Mouse (Mus musculus): ENCODE measurements around the gene Fgfr2. TPM values are rescaled to one million over a fixed set of nuclear protein-coding genes. Genes with fewer than 3 reads are reported as not detected.

The Fgfr2 gene
- polyA plus RNA-seq, 1 experiment, result 52.3 TPM

- no peak for DNase-seq (ENCODE audit: low read depth)
- TF ChIP-seq POLR2A (IDR thresholded peaks at IDR 0.05; ENCODE audit: borderline replicate concordance, extremely low read depth, insufficient read depth, insufficient read length, poor library complexity, severe bottlenecking) (no peak), CTCF (IDR thresholded peaks at IDR 0.05; ENCODE audit: borderline replicate concordance, extremely low read depth, insufficient read depth, insufficient read length) (no peak)
Observed at GRCm38 (mm10) chr7:130201020-130201419, 2922.1 kb downstream of the Fgfr2 start.

GRCm38 (mm10) chr7:130199951-130200350 is 2923.2 kb downstream of the Fgfr2 start:
- no peak for DNase-seq (ENCODE audit: low read depth)

GRCm38 (mm10) chr7:130199317-130199716 is 2923.8 kb downstream of the Fgfr2 start:
- no peak for TF ChIP-seq POLR2A (IDR thresholded peaks at IDR 0.05; ENCODE audit: borderline replicate concordance, extremely low read depth, insufficient read depth, insufficient read length, poor library complexity, severe bottlenecking)
- no peak for TF ChIP-seq CTCF (IDR thresholded peaks at IDR 0.05; ENCODE audit: borderline replicate concordance, extremely low read depth, insufficient read depth, insufficient read length)
- peak; percentile 49 for DNase-seq (ENCODE audit: low read depth)

More at GRCm38 (mm10) chr7:130199951-130200350, 2923.2 kb downstream of the Fgfr2 start:
- no peak for TF ChIP-seq POLR2A (IDR thresholded peaks at IDR 0.05; ENCODE audit: borderline replicate concordance, extremely low read depth, insufficient read depth, insufficient read length, poor library complexity, severe bottlenecking)
- TF ChIP-seq CTCF (IDR thresholded peaks at IDR 0.05; ENCODE audit: borderline replicate concordance, extremely low read depth, insufficient read depth, insufficient read length), result no peak

GRCm38 (mm10) chr7:130195081-130195480 is 2928.1 kb downstream of the Fgfr2 start:
- no peak for TF ChIP-seq POLR2A (IDR thresholded peaks at IDR 0.05; ENCODE audit: borderline replicate concordance, extremely low read depth, insufficient read depth, insufficient read length, poor library complexity, severe bottlenecking)

GRCm38 (mm10) chr7:130190329-130190975 is 2932.7 kb downstream of the Fgfr2 start:
- TF ChIP-seq CTCF (IDR thresholded peaks at IDR 0.05; ENCODE audit: borderline replicate concordance, extremely low read depth, insufficient read depth, insufficient read length), result no peak
- TF ChIP-seq POLR2A (IDR thresholded peaks at IDR 0.05; ENCODE audit: borderline replicate concordance, extremely low read depth, insufficient read depth, insufficient read length, poor library complexity, severe bottlenecking), result no peak
- DNase-seq (ENCODE audit: low read depth), result no peak

More at GRCm38 (mm10) chr7:130195081-130195480, 2928.1 kb downstream of the Fgfr2 start:
- no peak for DNase-seq (ENCODE audit: low read depth)

GRCm38 (mm10) chr7:130189901-130190300 is 2933.2 kb downstream of the Fgfr2 start:
- TF ChIP-seq CTCF (IDR thresholded peaks at IDR 0.05; ENCODE audit: borderline replicate concordance, extremely low read depth, insufficient read depth, insufficient read length) (no peak), POLR2A (IDR thresholded peaks at IDR 0.05; ENCODE audit: borderline replicate concordance, extremely low read depth, insufficient read depth, insufficient read length, poor library complexity, severe bottlenecking) (no peak)
- no peak for DNase-seq (ENCODE audit: low read depth)

GRCm38 (mm10) chr7:130188108-130188507 is 2935.0 kb downstream of the Fgfr2 start:
- no peak for TF ChIP-seq POLR2A (IDR thresholded peaks at IDR 0.05; ENCODE audit: borderline replicate concordance, extremely low read depth, insufficient read depth, insufficient read length, poor library complexity, severe bottlenecking)
- TF ChIP-seq CTCF (IDR thresholded peaks at IDR 0.05; ENCODE audit: borderline replicate concordance, extremely low read depth, insufficient read depth, insufficient read length), result no peak
- DNase-seq (ENCODE audit: low read depth), result no peak

GRCm38 (mm10) chr7:130184864-130185263 is 2938.3 kb downstream of the Fgfr2 start:
- peak; percentile 50 for DNase-seq (ENCODE audit: low read depth)
- TF ChIP-seq POLR2A (IDR thresholded peaks at IDR 0.05; ENCODE audit: borderline replicate concordance, extremely low read depth, insufficient read depth, insufficient read length, poor library complexity, severe bottlenecking) (no peak), CTCF (IDR thresholded peaks at IDR 0.05; ENCODE audit: borderline replicate concordance, extremely low read depth, insufficient read depth, insufficient read length) (no peak)

- peak; percentile 75 for DNase-seq (ENCODE audit: low read depth)
- no peak for TF ChIP-seq CTCF (IDR thresholded peaks at IDR 0.05; ENCODE audit: borderline replicate concordance, extremely low read depth, insufficient read depth, insufficient read length)
- no peak for TF ChIP-seq POLR2A (IDR thresholded peaks at IDR 0.05; ENCODE audit: borderline replicate concordance, extremely low read depth, insufficient read depth, insufficient read length, poor library complexity, severe bottlenecking)
Observed at GRCm38 (mm10) chr7:130183960-130184359, 2939.2 kb downstream of the Fgfr2 start.

- no peak for DNase-seq (ENCODE audit: low read depth)
- TF ChIP-seq CTCF (IDR thresholded peaks at IDR 0.05; ENCODE audit: borderline replicate concordance, extremely low read depth, insufficient read depth, insufficient read length) (no peak), POLR2A (IDR thresholded peaks at IDR 0.05; ENCODE audit: borderline replicate concordance, extremely low read depth, insufficient read depth, insufficient read length, poor library complexity, severe bottlenecking) (no peak)
Observed at GRCm38 (mm10) chr7:130182551-130182950, 2940.6 kb downstream of the Fgfr2 start.

GRCm38 (mm10) chr7:130178991-130179390 is 2944.2 kb downstream of the Fgfr2 start:
- DNase-seq (ENCODE audit: low read depth), result no peak
- TF ChIP-seq CTCF (IDR thresholded peaks at IDR 0.05; ENCODE audit: borderline replicate concordance, extremely low read depth, insufficient read depth, insufficient read length), result peak; percentile 43; the same call in 1 of the 2 replicates
- no peak for TF ChIP-seq POLR2A (IDR thresholded peaks at IDR 0.05; ENCODE audit: borderline replicate concordance, extremely low read depth, insufficient read depth, insufficient read length, poor library complexity, severe bottlenecking)

GRCm38 (mm10) chr7:130177009-130177408 is 2946.1 kb downstream of the Fgfr2 start:
- no peak for DNase-seq (ENCODE audit: low read depth)
- TF ChIP-seq POLR2A (IDR thresholded peaks at IDR 0.05; ENCODE audit: borderline replicate concordance, extremely low read depth, insufficient read depth, insufficient read length, poor library complexity, severe bottlenecking) (no peak), CTCF (IDR thresholded peaks at IDR 0.05; ENCODE audit: borderline replicate concordance, extremely low read depth, insufficient read depth, insufficient read length) (no peak)

All from brain, embryonic 14.5 days (tissue).